Mouse (Mus musculus): Measurements from ENCODE around the gene Slc25a48.

DNA sequence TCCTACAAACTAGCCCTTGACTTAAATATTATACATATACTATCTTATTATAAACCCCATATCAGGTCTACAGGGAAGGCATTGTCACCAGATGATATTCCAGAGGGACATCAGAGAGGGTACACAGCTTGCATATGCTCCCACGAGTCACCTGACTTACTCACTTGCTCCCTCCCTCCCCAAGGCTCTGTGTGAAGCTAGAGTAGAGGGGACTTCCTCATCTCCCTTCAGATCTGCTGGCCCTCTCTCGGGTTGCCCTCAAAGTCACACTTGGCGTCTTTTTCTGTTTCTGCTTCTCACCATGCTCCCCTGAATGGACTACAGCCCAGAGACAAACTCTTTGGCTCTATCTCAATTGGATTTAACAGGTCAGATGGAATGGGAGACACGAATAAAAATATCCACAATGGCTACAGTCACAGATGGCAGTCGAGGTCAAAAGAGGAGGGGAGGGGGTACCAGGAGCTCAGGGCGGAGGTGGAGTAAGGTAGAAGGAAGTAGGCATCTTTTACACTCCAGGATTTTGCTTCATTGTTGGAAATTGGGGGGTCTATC, 63.8 kb downstream of the Slc25a48 start:
- no peak for TF ChIP-seq CTCF (IDR thresholded peaks at IDR 0.05; ENCODE audit: low read depth)
- no peak for TF ChIP-seq EP300 (IDR thresholded peaks at IDR 0.05; ENCODE audit: low read depth)
